Mouse (Mus musculus) heart, embryonic 15.5 days (tissue): Measurements from ENCODE around the gene Gstt4. TPM values are rescaled to one million over a fixed set of nuclear protein-coding genes. Genes with fewer than 3 reads are reported as not detected.

Experiments used
- ATAC-seq: fragments of 200-750 bp; cut with Nextera tagmentation; replicated peaks from 2 replicates; pipeline ENCODE4 v1.8.0; 2017; ENCODE audit warnings: low read depth, moderate TSS enrichment; ENCODE audit not compliant: insufficient number of reproducible peaks, insufficient read depth, low FRiP score
- H3K27ac ChIP-seq: fragments of 300-500 bp; sonication (generic); 2 replicates; pipeline ENCODE4 v1.5.1; 2015; ENCODE audit warnings: mild to moderate bottlenecking, inconsistent platforms
- H3K27me3 ChIP-seq: fragments of 300-500 bp; sonication (generic); 2 replicates; pipeline ENCODE4 v1.6.1; 2015; ENCODE audit warnings: inconsistent platforms
- H3K36me3 ChIP-seq: fragments of 300-500 bp; sonication (generic); 2 replicates; pipeline ENCODE4 v1.6.1; 2015; ENCODE audit warnings: mild to moderate bottlenecking, inconsistent platforms
- H3K4me1 ChIP-seq: fragments of 300-500 bp; sonication (generic); replicated peaks from 2 replicates; pipeline ENCODE4 v1.6.1; 2015; ENCODE audit warnings: inconsistent platforms
- H3K4me2 ChIP-seq: fragments of 300-500 bp; sonication (generic); 2 replicates; pipeline ENCODE4 v1.6.1; 2015; ENCODE audit warnings: inconsistent platforms, mild to moderate bottlenecking, moderate library complexity
- H3K4me3 ChIP-seq: fragments of 300-500 bp; sonication (generic); 2 replicates; pipeline ENCODE4 v1.5.1; 2015; ENCODE audit warnings: mild to moderate bottlenecking, inconsistent platforms
- H3K9ac ChIP-seq: fragments of 300-500 bp; sonication (generic); 2 replicates; pipeline ENCODE4 v1.6.1; 2015; ENCODE audit warnings: mild to moderate bottlenecking, inconsistent platforms
- H3K9me3 ChIP-seq: fragments of 300-500 bp; sonication (generic); replicated peaks from 2 replicates; pipeline ENCODE4 v1.6.1; 2016; ENCODE audit warnings: inconsistent platforms
- WGBS: fragments of 180-500 bp; shearing (Covaris S2); methylation state at CpG from one replicate; pipeline ENCODE4 v1.1.7; 2015; ENCODE audit warnings: mixed read lengths; 5-methylcytosine and 5-hydroxymethylcytosine counted together
- polyA plus RNA-seq: library from polyadenylated mRNA; unstranded; fragments of >200 nt; fragmentation: Nextera tagmentation; extraction: Ambion mirVana; gene quantifications from 2 replicates; pipeline ENCODE4 v1.2.1, GENCODE M21; 2015

Gstt4 gene
- polyA plus RNA-seq, 1 experiment from 2014 or later, result not detected

DNA sequence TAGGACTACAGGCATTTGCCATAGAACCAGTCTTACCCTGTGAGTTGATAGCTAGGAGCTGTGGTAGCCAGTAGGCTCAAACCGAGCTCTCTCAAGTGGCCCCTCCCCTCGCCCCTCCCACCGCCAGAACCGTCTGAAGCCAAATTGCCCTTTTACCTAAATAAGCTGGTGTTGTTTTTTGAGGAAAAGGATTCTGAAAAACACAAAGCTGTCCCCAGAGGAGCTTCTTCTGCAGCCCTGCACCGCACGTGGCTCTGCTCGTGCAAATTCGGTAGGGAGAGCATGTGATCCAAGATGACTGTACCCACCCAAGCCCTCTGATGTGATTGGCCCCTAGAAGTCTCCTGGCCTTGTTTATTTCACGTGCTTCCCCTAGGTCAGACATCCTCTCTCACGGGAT, 13.0 kb upstream of the Gstt4 start:
- Histone ChIP-seq H3K27ac (peak overlapping the region; percentile 3; the same call in 1 of the 2 replicates), H3K9me3 (no peaks in the 10 kb centered on the region), H3K4me3 (peak overlapping the region; percentile 54), H3K4me2 (peak overlapping the region; percentile 82), H3K36me3 (no peaks in the 10 kb centered on the region), H3K4me1 (peaks cover 41% of the 10 kb centered on the region), H3K27me3 (0 out of 2 replicates have a peak, but pooled peaks cover 2% of the 10 kb centered on the region), H3K9ac (no peak overlapping the region)
- no peak; the same call in 1 of the 2 replicates for ATAC-seq
- under 1% methylated on average over 10 of the region's 10 CpGs for WGBS

DNA sequence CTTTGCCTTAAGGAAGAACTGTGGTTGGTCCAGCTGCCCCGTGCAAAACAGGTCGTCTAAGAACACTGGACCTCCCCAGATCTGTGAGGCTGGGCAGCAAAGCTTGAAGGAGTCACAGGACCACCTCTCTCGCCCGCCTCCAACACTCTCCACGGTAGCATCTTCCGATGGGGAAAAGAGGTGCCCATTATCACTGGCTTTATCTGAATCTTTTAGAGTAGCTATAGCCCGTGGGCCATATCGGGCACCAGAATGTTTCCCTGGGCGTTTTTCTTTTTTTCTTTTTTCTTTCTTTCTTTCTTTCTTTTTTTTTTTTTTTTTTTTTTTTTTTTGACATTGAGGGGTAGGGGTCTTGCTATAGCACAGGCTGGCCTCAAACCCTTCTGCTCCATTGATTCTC, 12.4 kb upstream of the Gstt4 start:
- Histone ChIP-seq H3K36me3 (no peaks in the 10 kb centered on the region), H3K9ac (peak overlapping the region; percentile 47), H3K4me2 (peak overlapping the region; percentile 82), H3K9me3 (no peaks in the 10 kb centered on the region), H3K27ac (no peak overlapping the region; the same call in 1 of the 2 replicates), H3K27me3 (0 out of 2 replicates have a peak, but pooled peaks cover 2% of the 10 kb centered on the region), H3K4me3 (peak overlapping the region; percentile 54), H3K4me1 (peaks cover 41% of the 10 kb centered on the region)
- ATAC-seq, result no peak
- 7% methylated on average over 9 of the region's 9 CpGs for WGBS

DNA sequence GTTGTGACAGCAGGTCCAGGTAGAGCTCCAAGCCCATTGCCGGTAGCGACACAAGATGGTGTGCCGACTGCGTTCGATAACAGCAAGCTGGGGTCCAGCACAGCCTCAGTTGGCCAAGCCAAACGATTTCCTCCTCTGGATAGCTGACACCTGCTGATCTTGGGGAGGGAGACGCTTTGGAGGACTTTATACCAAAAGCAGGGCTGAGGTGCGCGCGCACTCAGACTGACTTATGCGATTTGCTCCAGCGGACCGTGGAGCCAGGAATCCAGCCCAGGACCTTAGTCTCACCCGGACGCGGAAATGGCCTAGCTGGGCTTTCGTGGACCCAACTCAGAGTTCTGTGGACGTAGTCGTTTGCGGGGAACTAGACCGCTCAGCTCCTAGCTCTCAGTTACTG, 11.9 kb upstream of the Gstt4 start:
- H3K4me3 ChIP-seq, result peak overlapping the region; percentile 54
- WGBS, result 2% methylated on average over 21 of the region's 21 CpGs
- H3K9me3 ChIP-seq, result no peaks in the 10 kb centered on the region
- H3K4me1 ChIP-seq, result peaks cover 41% of the 10 kb centered on the region
- H3K27me3 ChIP-seq, result 0 out of 2 replicates have a peak, but pooled peaks cover 2% of the 10 kb centered on the region
- H3K36me3 ChIP-seq, result no peaks in the 10 kb centered on the region
- H3K27ac ChIP-seq, result no peak overlapping the region; the same call in 1 of the 2 replicates
- H3K4me2 ChIP-seq, result peak overlapping the region; percentile 82
- ATAC-seq, result no peak
- peak overlapping the region; percentile 47 for H3K9ac ChIP-seq

DNA sequence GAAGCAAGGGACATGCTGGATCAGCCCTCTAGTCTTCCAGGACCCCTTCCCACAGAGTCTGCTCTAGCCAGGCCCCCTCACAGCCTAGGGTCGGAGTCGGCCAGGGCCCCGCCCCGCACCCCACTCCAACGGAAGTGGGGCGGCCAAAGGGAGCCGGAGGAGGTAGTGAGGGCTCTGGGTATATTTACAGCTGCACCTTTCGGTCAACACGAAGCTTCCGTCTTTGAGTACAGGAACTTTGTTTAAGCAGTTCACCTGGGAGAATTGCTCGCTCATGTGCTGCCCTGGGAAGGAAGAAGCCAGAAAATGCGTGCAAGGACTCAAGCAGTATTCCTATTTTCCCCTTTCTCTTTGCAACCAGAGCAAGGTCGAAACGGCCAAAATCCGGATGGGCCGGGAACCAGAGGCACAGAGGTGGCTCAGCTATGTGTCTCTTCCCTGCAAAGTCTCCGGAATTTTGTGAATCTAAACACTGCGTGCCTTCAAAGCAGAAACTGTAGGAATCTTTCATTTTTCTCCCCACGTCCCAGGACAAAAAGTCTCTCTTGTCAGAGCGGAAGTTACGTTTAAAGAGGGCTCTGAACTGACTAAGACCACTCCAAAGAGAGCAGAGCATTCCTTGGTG, 11.2 kb upstream of the Gstt4 start:
- H3K27ac ChIP-seq, result no peak overlapping the region
- 0 out of 2 replicates have a peak, but pooled peaks cover 2% of the 10 kb centered on the region for H3K27me3 ChIP-seq
- H3K4me1 ChIP-seq, result peaks cover 43% of the 10 kb centered on the region
- no peaks in the 10 kb centered on the region for H3K9me3 ChIP-seq
- 16% methylated on average over 21 of the region's 21 CpGs for WGBS
- H3K36me3 ChIP-seq, result no peaks in the 10 kb centered on the region
- peak overlapping the region; percentile 54 for H3K4me3 ChIP-seq
- peak overlapping the region; percentile 47; the same call in 1 of the 2 replicates for H3K9ac ChIP-seq
- peak overlapping the region; percentile 82 for H3K4me2 ChIP-seq
- no peak for ATAC-seq

DNA sequence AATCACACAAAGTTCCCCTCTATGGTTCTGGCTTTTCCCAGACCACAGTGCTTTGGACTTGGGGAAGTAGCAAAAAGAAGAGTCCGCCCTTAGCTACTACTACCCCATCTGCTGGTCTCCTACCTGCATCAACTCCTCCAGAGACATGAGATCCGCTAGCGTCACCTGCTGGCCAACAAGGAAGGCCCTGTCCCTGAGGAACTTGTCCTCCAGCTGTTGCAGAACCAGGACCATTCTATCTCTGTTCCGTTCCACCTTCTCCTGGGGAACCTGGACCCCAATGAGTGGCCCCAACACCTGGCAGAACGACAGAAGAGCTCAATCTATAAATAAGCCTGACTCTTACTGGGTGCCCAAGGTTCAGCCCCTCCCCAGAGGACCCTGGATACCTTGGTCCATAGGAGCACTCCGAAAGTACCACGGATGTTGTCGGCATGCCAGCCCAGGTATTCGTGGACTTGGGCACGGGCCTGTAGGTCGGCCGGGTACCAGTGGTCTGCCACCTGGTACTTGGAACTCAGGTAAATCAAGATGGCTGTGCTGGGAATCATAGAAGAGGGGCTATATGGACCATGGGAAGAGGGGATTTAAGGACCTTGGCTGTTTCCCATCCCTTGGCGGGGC, 10.0 kb upstream of the Gstt4 start:
- Histone ChIP-seq H3K4me3 (no peak overlapping the region), H3K4me2 (no peak overlapping the region), H3K9ac (no peak overlapping the region), H3K4me1 (peaks cover 38% of the 10 kb centered on the region), H3K9me3 (no peaks in the 10 kb centered on the region), H3K27me3 (0 out of 2 replicates have a peak, but pooled peaks cover 2% of the 10 kb centered on the region), H3K36me3 (no peaks in the 10 kb centered on the region), H3K27ac (no peak overlapping the region)
- no peak for ATAC-seq
- WGBS, result 55% methylated on average over 13 of the region's 13 CpGs

DNA sequence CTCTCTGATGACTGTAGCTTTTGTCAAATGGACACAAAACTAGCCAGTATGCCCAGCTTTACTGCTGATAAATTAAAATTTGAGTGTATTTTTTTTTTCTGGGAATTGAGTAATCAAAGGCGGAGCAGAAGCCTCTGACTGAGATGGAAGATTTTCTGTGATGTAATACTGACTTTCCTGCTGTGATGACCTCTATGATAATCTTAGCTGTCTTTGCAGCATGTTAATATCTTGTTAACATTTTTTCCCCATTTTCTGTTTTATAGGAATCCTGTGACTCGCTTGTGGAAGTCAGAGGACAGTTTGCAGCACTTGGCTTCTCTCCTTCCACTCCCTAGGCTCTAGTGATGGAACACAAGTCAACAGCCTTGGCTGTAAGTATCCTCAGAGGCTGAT, 7.9 kb upstream of the Gstt4 start:
- Histone ChIP-seq H3K36me3 (no peaks in the 10 kb centered on the region), H3K9me3 (no peaks in the 10 kb centered on the region), H3K27ac (no peak overlapping the region), H3K4me3 (no peak overlapping the region), H3K4me1 (peaks cover 29% of the 10 kb centered on the region), H3K4me2 (no peak overlapping the region), H3K27me3 (0 out of 2 replicates have a peak, but pooled peaks cover 2% of the 10 kb centered on the region), H3K9ac (no peak overlapping the region)
- WGBS, result 73% methylated on average over 2 of the region's 2 CpGs
- no peak for ATAC-seq

DNA sequence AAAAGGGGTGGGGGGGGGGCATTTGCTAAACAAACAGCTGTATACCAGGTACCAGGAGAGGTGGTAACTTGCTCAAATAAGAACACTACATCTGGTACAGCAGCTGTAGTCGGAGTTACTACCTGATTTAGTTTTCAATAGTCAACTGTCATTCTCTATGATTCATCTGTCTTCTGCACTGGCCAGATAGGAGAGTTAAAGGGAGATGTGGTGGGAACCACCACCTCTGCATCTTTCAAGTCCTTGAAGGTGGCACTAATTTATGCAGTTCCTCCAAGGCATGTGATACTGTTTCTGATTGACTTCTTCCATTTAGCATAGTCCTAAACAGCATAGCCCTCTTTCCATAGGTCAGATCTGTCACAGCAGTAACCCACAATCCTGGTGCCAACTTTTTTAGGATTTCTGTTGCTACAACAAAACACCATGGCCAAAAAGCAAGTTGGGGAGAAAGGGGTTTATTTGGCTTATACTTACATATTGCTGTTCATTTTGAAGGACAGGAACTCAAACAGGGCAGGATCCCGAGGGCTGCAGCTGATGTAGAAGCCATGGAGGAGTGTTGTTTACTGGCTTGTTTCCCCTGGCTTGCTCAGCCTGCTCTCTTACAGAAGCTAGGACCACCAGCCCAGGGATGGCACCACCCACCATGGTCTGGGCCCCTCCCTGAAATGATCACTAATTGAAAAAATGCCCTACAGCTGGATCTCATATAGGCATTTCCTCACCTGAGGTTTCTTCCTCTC, 7.4 kb upstream of the Gstt4 start:
- no peak overlapping the region for H3K9ac ChIP-seq
- ATAC-seq, result no peak
- no peaks in the 10 kb centered on the region for H3K36me3 ChIP-seq
- 0 out of 2 replicates have a peak, but pooled peaks cover 2% of the 10 kb centered on the region for H3K27me3 ChIP-seq
- H3K4me2 ChIP-seq, result no peak overlapping the region
- no peaks in the 10 kb centered on the region for H3K9me3 ChIP-seq
- peaks cover 23% of the 10 kb centered on the region for H3K4me1 ChIP-seq
- no peak overlapping the region for H3K4me3 ChIP-seq
- WGBS, result 70% methylated on average over 2 of the region's 2 CpGs
- no peak overlapping the region for H3K27ac ChIP-seq

DNA sequence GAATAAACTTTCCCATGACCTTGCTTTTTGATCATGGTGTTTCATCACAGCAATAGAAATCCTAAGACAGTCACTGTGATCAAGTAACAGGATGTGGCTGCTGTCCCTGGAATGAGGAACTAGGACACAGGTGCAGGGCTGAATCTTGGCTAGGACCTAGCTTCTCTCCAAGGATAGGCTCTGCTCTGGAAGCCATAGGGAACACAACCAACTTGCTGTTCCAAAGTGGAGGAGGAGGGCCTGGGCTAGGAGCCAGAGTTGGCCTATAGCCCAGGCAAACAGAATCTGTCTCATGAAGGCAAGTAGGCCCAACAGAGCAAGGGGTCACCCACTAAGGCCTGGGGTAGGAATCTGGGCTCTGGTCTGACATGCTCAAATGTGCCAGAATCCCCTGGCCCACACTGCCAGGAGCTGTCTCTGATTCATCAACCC, 6.2 kb upstream of the Gstt4 start:
- Histone ChIP-seq H3K27me3 (0 out of 2 replicates have a peak, but pooled peaks cover 2% of the 10 kb centered on the region), H3K9me3 (no peaks in the 10 kb centered on the region), H3K36me3 (no peaks in the 10 kb centered on the region), H3K4me2 (no peak overlapping the region), H3K9ac (no peak overlapping the region), H3K4me3 (no peak overlapping the region), H3K4me1 (peaks cover 12% of the 10 kb centered on the region), H3K27ac (no peak overlapping the region)
- ATAC-seq, result 0 out of 2 replicates have a peak, but pooled peaks have one; percentile 7

DNA sequence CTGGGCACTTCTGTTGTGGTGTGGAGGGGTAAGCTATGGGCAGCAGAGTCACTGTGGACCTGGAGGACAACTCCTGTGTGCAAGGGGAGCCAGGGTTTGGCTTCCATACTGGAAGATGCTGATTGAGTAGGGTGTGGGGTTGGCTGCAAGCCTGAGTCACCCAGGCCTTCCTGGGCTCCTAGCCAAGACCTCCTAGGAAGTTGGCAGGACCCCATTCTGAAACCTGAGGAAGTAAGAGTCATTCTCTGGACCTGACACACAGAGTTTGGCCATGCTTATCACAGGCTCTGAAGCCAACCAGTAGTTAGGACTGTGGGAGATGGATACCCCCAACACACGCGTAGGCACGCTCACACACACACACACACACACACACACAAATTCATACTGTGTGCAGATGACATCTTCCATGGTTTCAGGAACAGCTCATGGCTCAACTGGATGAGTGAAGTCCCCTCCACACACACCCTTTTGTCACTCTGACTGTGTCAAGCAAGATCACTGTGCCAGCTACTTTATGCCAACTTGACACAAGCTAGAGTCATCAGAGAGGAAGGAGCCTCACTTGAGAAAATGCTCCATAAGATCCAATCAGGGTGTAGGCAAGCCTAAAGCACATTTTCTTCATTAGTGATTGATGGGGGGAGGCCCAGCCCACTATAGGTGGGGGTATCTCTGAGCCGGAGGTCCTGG, 5.5 kb upstream of the Gstt4 start:
- no peak overlapping the region for H3K4me2 ChIP-seq
- no peak overlapping the region for H3K9ac ChIP-seq
- H3K4me3 ChIP-seq, result no peak overlapping the region
- 68% methylated on average over 4 of the region's 4 CpGs for WGBS
- ATAC-seq, result peak; percentile 38; the same call in 1 of the 2 replicates
- H3K36me3 ChIP-seq, result no peaks in the 10 kb centered on the region
- no peaks in the 10 kb centered on the region for H3K27me3 ChIP-seq
- no peaks in the 10 kb centered on the region for H3K9me3 ChIP-seq
- H3K4me1 ChIP-seq, result peaks cover 8% of the 10 kb centered on the region
- no peak overlapping the region for H3K27ac ChIP-seq

DNA sequence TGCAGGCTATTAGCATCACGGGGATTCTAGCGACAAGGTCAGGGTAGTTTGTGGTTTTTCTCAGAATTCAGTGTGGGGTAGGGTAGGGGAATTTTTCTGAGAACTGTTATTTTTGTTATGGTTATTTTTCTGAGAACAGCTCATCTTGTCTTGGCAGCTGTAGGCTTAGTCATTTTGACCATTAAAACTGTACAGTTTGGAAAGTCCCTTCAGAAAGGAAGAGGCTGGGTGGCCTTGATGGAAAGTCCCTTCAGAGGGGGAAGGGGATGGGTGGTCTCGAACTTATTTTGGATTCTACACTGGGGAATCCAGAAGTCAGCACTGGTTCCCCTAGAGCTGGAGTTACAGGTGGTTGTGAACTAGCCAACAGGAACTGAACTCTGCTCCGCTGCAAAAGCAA, 2.2 kb upstream of the Gstt4 start:
- H3K27ac ChIP-seq, result no peak overlapping the region
- WGBS, result 80% methylated on average over 4 of the region's 4 CpGs
- no peaks in the 10 kb centered on the region for H3K27me3 ChIP-seq
- no peak for ATAC-seq
- H3K4me2 ChIP-seq, result no peak overlapping the region
- no peak overlapping the region for H3K9ac ChIP-seq
- H3K36me3 ChIP-seq, result no peaks in the 10 kb centered on the region
- no peaks in the 10 kb centered on the region for H3K9me3 ChIP-seq
- no peak overlapping the region for H3K4me3 ChIP-seq
- H3K4me1 ChIP-seq, result peaks cover 8% of the 10 kb centered on the region

DNA sequence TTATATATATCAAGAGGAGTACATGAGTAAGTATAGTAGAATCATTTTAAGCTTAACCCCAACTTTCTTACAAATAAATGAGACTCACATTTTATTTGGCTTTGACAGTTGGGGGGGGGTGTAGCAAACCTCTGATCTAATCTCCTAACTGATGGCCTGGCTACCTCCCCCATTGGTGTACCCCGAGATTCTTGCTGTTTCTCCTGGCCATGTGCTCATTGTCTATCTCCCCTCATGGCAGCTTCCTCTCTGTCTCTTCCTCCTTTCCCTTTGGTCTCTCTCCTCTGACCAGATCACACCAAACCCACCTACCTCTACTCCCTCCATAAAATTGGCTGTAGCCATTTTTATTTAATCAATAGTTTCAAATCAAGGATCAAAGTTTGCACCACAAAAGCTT, 1.4 kb upstream of the Gstt4 start:
- no peak overlapping the region for H3K27ac ChIP-seq
- H3K4me3 ChIP-seq, result no peak overlapping the region
- peaks cover 8% of the 10 kb centered on the region for H3K4me1 ChIP-seq
- 90% methylated on average over 1 of the region's 1 CpGs for WGBS
- no peaks in the 10 kb centered on the region for H3K27me3 ChIP-seq
- no peak overlapping the region for H3K9ac ChIP-seq
- no peak overlapping the region for H3K4me2 ChIP-seq
- no peak for ATAC-seq
- H3K36me3 ChIP-seq, result no peaks in the 10 kb centered on the region
- H3K9me3 ChIP-seq, result no peaks in the 10 kb centered on the region
